Mouse (Mus musculus): ENCODE measurements around the gene Lrrn2. TPM values are rescaled to one million over a fixed set of nuclear protein-coding genes. Genes with fewer than 3 reads are reported as not detected.

The Lrrn2 gene
- total RNA-seq, 2 experiments from 2014 or later, result 3.0 to 5.6 TPM

Small RNA genes lying within 50 kb of the gene (microRNA-seq; reads per million reads assigned to microRNA genes)
- 0 reads per million in 2 experiments for gene Gm44300

Other genes starting within 250 kb of the Lrrn2 start
- under 1 TPM; 0.41 to 0.53 TPM for gene Nfasc, start 138.5 kb upstream of the Lrrn2 start, total RNA-seq (2021)
- gene Mdm4, start 150.3 kb downstream of the Lrrn2 start, total RNA-seq (2021), result 10 to 100 TPM; 42.8 to 52.4 TPM
- 10 to 100 TPM; 22.7 to 24.3 TPM for gene Pik3c2b, start 165.4 kb downstream of the Lrrn2 start, total RNA-seq (2021)

Data from heart, postnatal 14 days (tissue).